Mouse (Mus musculus) left cerebral cortex, postnatal 25 days (tissue): ENCODE data around the gene Nuak1. TPM values are rescaled to one million over a fixed set of nuclear protein-coding genes. Genes with fewer than 3 reads are reported as not detected.

Experiments used
- total RNA-seq, 2 experiments: library from RNA; stranded (reverse); gene quantifications; 2 replicates each; pipeline ENCODE4 v1.2.3; 2021

Gene Nuak1
- total RNA-seq, 2 experiments from 2014 or later: 58.3 to 86.5 TPM

Other genes starting within 250 kb of the Nuak1 start
- gene Ckap4, start 93.5 kb upstream of the Nuak1 start, total RNA-seq: 10 to 100 TPM; 22.8 to 25.2 TPM
- 10 to 100 TPM; 20.7 to 24.2 TPM for gene Tcp11l2, start 136.0 kb upstream of the Nuak1 start, total RNA-seq
- 10 to 100 TPM; 13.0 to 14.2 TPM for gene Polr3b, start 181.7 kb upstream of the Nuak1 start, total RNA-seq